Mouse (Mus musculus) forebrain, postnatal 0 days (tissue): Measurements from ENCODE around the gene Efhc1. TPM values are rescaled to one million over a fixed set of nuclear protein-coding genes. Genes with fewer than 3 reads are reported as not detected.

ENCODE experiments used
- ATAC-seq: fragments of 200-750 bp; cut with Nextera tagmentation; 2 replicates; pipeline ENCODE4 v1.8.0; 2017; ENCODE audit warnings: mild to moderate bottlenecking, moderate library complexity
- DNase-seq: peaks from one replicate; pipeline ENCODE4 v3.0.0-alpha.2; 2015
- H3K27ac ChIP-seq: fragments of 300-500 bp; sonication (generic); 2 replicates; pipeline ENCODE4 v1.5.1; 2014; ENCODE audit warnings: low read depth, mild to moderate bottlenecking, antibody characterized with exemption, low read length, moderate library complexity, mixed read lengths
- H3K27me3 ChIP-seq: fragments of 300-500 bp; sonication (generic); 2 replicates; pipeline ENCODE4 v1.6.1; 2014; ENCODE audit warnings: mild to moderate bottlenecking, low read length, mixed read lengths; ENCODE audit not compliant: insufficient read depth
- H3K36me3 ChIP-seq: fragments of 300-500 bp; sonication (generic); 2 replicates; pipeline ENCODE4 v1.6.1; 2014; ENCODE audit warnings: mild to moderate bottlenecking, moderate library complexity; ENCODE audit not compliant: insufficient read depth
- H3K4me1 ChIP-seq: fragments of 300-500 bp; sonication (generic); 2 replicates; pipeline ENCODE4 v1.6.1; 2014; ENCODE audit warnings: antibody characterized with exemption; ENCODE audit not compliant: insufficient read depth
- H3K4me2 ChIP-seq: fragments of 300-500 bp; sonication (generic); 2 replicates; pipeline ENCODE4 v1.6.1; 2014; ENCODE audit warnings: low read depth, mild to moderate bottlenecking, moderate library complexity
- H3K4me3 ChIP-seq: fragments of 300-500 bp; sonication (generic); 2 replicates; pipeline ENCODE4 v1.5.1; 2014; ENCODE audit warnings: low read depth, low read length, mixed read lengths
- H3K9ac ChIP-seq: fragments of 300-500 bp; sonication (generic); 2 replicates; pipeline ENCODE4 v1.6.1; 2014; ENCODE audit warnings: mild to moderate bottlenecking
- H3K9me3 ChIP-seq: fragments of 300-500 bp; sonication (generic); 2 replicates; pipeline ENCODE4 v1.6.1; 2016; ENCODE audit warnings: low read length
- CTCF ChIP-seq: sonication (generic); IDR thresholded peaks from 2 replicates; pipeline ENCODE4 v1.5.1; 2016; ENCODE audit warnings: antibody characterized with exemption, control low read depth, low read depth
- WGBS: fragments of 180-500 bp; shearing (Covaris S2); extraction: QIAGEN DNeasy Blood & Tissue Kit; methylation state at CpG from one replicate; pipeline ENCODE4 v1.1.7; 2014; 5-methylcytosine and 5-hydroxymethylcytosine counted together
- polyA plus RNA-seq: library from polyadenylated mRNA; unstranded; fragments of >200 nt; fragmentation: Nextera tagmentation; extraction: Ambion mirVana; gene quantifications from 2 replicates; pipeline ENCODE4 v1.2.1, GENCODE M21; 2015
- total RNA-seq: library from RNA; depleted of rRNA; stranded (reverse); fragments of >200 nt; gene quantifications from 2 replicates; pipeline ENCODE4 v1.2.3, GENCODE M21; 2014

The Efhc1 gene
- total and polyA plus RNA-seq, 2 experiments from 2014 or later = 3.1 to 7.6 TPM

- ATAC-seq (0 out of 2 replicates have a peak, but pooled peaks have one; percentile 5), DNase-seq (no peak)
- Histone ChIP-seq H3K4me2 (no peak overlapping the region), H3K27me3 (no peaks in the 10 kb centered on the region), H3K36me3 (no peaks in the 10 kb centered on the region; the same call in 1 of the 2 replicates), H3K4me1 (0 out of 2 replicates have a peak, but pooled peaks cover 6% of the 10 kb centered on the region), H3K9me3 (no peaks in the 10 kb centered on the region), H3K27ac (0 out of 2 replicates have a peak overlapping the region, but pooled peaks have one; percentile 5), H3K4me3 (no peak overlapping the region), H3K9ac (no peak overlapping the region)
- 84% methylated on average over 7 of the region's 7 CpGs for WGBS
- TF ChIP-seq CTCF = no peak
These were observed 9.6 kb upstream of the Efhc1 start for GRCm38 (mm10) chr1:20941857-20942256.

- TF ChIP-seq CTCF = peak; percentile 17; the same call in 1 of the 2 replicates
- H3K4me2 ChIP-seq = no peak overlapping the region
- 0 out of 2 replicates have a peak, but pooled peaks cover 6% of the 10 kb centered on the region for H3K4me1 ChIP-seq
- H3K27ac ChIP-seq = no peak overlapping the region
- no peaks in the 10 kb centered on the region for H3K36me3 ChIP-seq
- ATAC-seq (no peak), DNase-seq (no peak)
- H3K4me3 ChIP-seq = no peak overlapping the region
- WGBS = 99% methylated on average over 2 of the region's 2 CpGs
- no peaks in the 10 kb centered on the region for H3K9me3 ChIP-seq
- H3K27me3 ChIP-seq = no peaks in the 10 kb centered on the region
- no peak overlapping the region for H3K9ac ChIP-seq
These were observed 8.4 kb upstream of the Efhc1 start for GRCm38 (mm10) chr1:20943016-20943415.

- H3K27ac ChIP-seq = peak overlapping the region; percentile 81
- H3K4me1 ChIP-seq = 0 out of 2 replicates have a peak, but pooled peaks cover 3% of the 10 kb centered on the region
- H3K36me3 ChIP-seq = no peaks in the 10 kb centered on the region
- H3K9ac ChIP-seq = peak overlapping the region; percentile 74
- peak overlapping the region; percentile 61 for H3K4me2 ChIP-seq
- ATAC-seq (no peak; the same call in 1 of the 2 replicates), DNase-seq (no peak)
- H3K4me3 ChIP-seq = peak overlapping the region; percentile 55
- H3K9me3 ChIP-seq = no peaks in the 10 kb centered on the region
- 1% methylated on average over 16 of the region's 16 CpGs for WGBS
- no peak for TF ChIP-seq CTCF
- H3K27me3 ChIP-seq = no peaks in the 10 kb centered on the region
These were observed 373 bp downstream of the Efhc1 start for GRCm38 (mm10) chr1:20951799-20952198.

- Histone ChIP-seq H3K9me3 (no peaks in the 10 kb centered on the region), H3K27ac (no peak overlapping the region), H3K4me2 (no peak overlapping the region), H3K9ac (no peak overlapping the region), H3K4me3 (no peak overlapping the region), H3K27me3 (no peaks in the 10 kb centered on the region), H3K4me1 (0 out of 2 replicates have a peak, but pooled peaks cover 3% of the 10 kb centered on the region), H3K36me3 (no peaks in the 10 kb centered on the region)
- DNase-seq = no peak
- ATAC-seq = no peak
- no peak for TF ChIP-seq CTCF
- WGBS = 82% methylated on average over 3 of the region's 3 CpGs
These were observed 3.5 kb downstream of the Efhc1 start for GRCm38 (mm10) chr1:20954876-20955275.

- DNase-seq (no peak), ATAC-seq (no peak)
- H3K4me1 ChIP-seq = no peaks in the 10 kb centered on the region
- no peak overlapping the region for H3K9ac ChIP-seq
- whole genome bisulfite sequencing = 88% methylated on average over 2 of the region's 2 CpGs
- TF ChIP-seq CTCF = no peak
- no peak overlapping the region for H3K4me3 ChIP-seq
- H3K4me2 ChIP-seq = no peak overlapping the region
- no peaks in the 10 kb centered on the region for H3K36me3 ChIP-seq
- no peak overlapping the region for H3K27ac ChIP-seq
- H3K27me3 ChIP-seq = no peaks in the 10 kb centered on the region
- H3K9me3 ChIP-seq = no peaks in the 10 kb centered on the region
These were observed 18.2 kb downstream of the Efhc1 start for GRCm38 (mm10) chr1:20969642-20970041.

GRCm38 (mm10) chr1:20973389-20973788 lies 22.0 kb downstream of the Efhc1 start:
- DNase-seq = no peak
- WGBS = 95% methylated on average over 6 of the region's 6 CpGs
- Histone ChIP-seq H3K36me3 (no peaks in the 10 kb centered on the region), H3K4me2 (no peak overlapping the region), H3K27me3 (no peaks in the 10 kb centered on the region), H3K27ac (no peak overlapping the region), H3K4me3 (no peak overlapping the region), H3K9me3 (no peaks in the 10 kb centered on the region), H3K9ac (no peak overlapping the region), H3K4me1 (no peaks in the 10 kb centered on the region)
- ATAC-seq = no peak
- TF ChIP-seq CTCF = no peak

GRCm38 (mm10) chr1:20974341-20975135 lies 23.1 kb downstream of the Efhc1 start:
- H3K9me3 ChIP-seq = no peaks in the 10 kb centered on the region
- H3K9ac ChIP-seq = no peak overlapping the region
- H3K4me2 ChIP-seq = no peak overlapping the region
- 78% methylated on average over 9 of the region's 9 CpGs for WGBS
- H3K27me3 ChIP-seq = no peaks in the 10 kb centered on the region
- H3K4me1 ChIP-seq = no peaks in the 10 kb centered on the region
- no peak for TF ChIP-seq CTCF
- DNase-seq (no peak), ATAC-seq (no peak)
- H3K4me3 ChIP-seq = no peak overlapping the region
- no peaks in the 10 kb centered on the region for H3K36me3 ChIP-seq
- H3K27ac ChIP-seq = no peak overlapping the region
